16 mouse cellular contexts compared by ENCODE assay signal in genomic region chr19:40520403-40520802, GRCm38 (mm10).
"Had no signal": no experiment of that assay in that cellular context is flagged by ENCODE, and none has a peak within 500 bp of the region (broad histone marks: within the 10 kb centered on the region; RNA-seq: fewer than 3 reads in every experiment).

No protein-coding gene starts in this region.

- H3K4me1 ChIP-seq: kidney, embryonic 15.5 days; midbrain, embryonic 12.5 days; neural tube, embryonic 13.5 days had no signal

- ATAC-seq: intestine, postnatal 0 days; midbrain, embryonic 16.5 days had no signal

- DNase-seq: kidney, postnatal 14 days; layer of hippocampus, postnatal 36 days; lung, adult 18-20 months; lung, postnatal 10 days; retina, postnatal 1 day; thymus, adult 2 months; thymus, postnatal 25 days had no signal

- H3K27ac ChIP-seq: kidney, embryonic 15.5 days; left cerebral cortex, adult 2 months; liver, embryonic 14.5 days; midbrain, embryonic 12.5 days; neural tube, embryonic 13.5 days had no signal

- H3K4me2 ChIP-seq: kidney, embryonic 15.5 days; liver, embryonic 11.5 days; midbrain, embryonic 12.5 days; neural tube, embryonic 13.5 days had no signal

- H3K4me3 ChIP-seq: kidney, embryonic 15.5 days; left cerebral cortex, adult 2 months; midbrain, embryonic 12.5 days; myocyte; neural tube, embryonic 13.5 days had no signal

- H3K9me3 ChIP-seq: kidney, embryonic 15.5 days; midbrain, embryonic 12.5 days; neural tube, embryonic 13.5 days had no signal

- H3K9ac ChIP-seq: kidney, embryonic 15.5 days; liver, embryonic 14.5 days; midbrain, embryonic 12.5 days; neural tube, embryonic 13.5 days had no signal

- H3K27me3 ChIP-seq: kidney, embryonic 15.5 days; midbrain, embryonic 12.5 days; neural tube, embryonic 13.5 days had no signal

- H3K36me3 ChIP-seq: kidney, embryonic 15.5 days; midbrain, embryonic 12.5 days; neural tube, embryonic 13.5 days had no signal
